Mouse (Mus musculus) lung, embryonic 16.5 days (tissue): ENCODE results near the gene Arl4a. TPM values are rescaled to one million over a fixed set of nuclear protein-coding genes. Genes with fewer than 3 reads are reported as not detected.

ENCODE experiments used
- ATAC-seq: fragments of 200-750 bp; cut with Nextera tagmentation; 2 replicates; pipeline ENCODE4 v1.8.0; 2017; ENCODE audit warnings: low read depth, mild to moderate bottlenecking, moderate library complexity
- H3K27ac ChIP-seq: fragments of 300-500 bp; sonication (generic); 2 replicates; pipeline ENCODE4 v1.5.1; 2014; ENCODE audit warnings: mild to moderate bottlenecking, control low read depth, low read length
- H3K27me3 ChIP-seq: fragments of 300-500 bp; sonication (generic); 2 replicates; pipeline ENCODE4 v1.6.1; 2014; ENCODE audit warnings: low read depth, low read length, mixed read lengths; ENCODE audit not compliant: control insufficient read depth, insufficient read depth
- H3K36me3 ChIP-seq: fragments of 300-500 bp; sonication (generic); 2 replicates; pipeline ENCODE4 v1.6.1; 2014; ENCODE audit warnings: low read length; ENCODE audit not compliant: control insufficient read depth, insufficient read depth
- H3K4me1 ChIP-seq: fragments of 300-500 bp; sonication (generic); replicated peaks from 2 replicates; pipeline ENCODE4 v1.6.1; 2014; ENCODE audit warnings: low read length, mixed read lengths; ENCODE audit not compliant: control insufficient read depth, insufficient read depth
- H3K4me2 ChIP-seq: fragments of 300-500 bp; sonication (generic); 2 replicates; pipeline ENCODE4 v1.6.1; 2014; ENCODE audit warnings: low read depth, low read length, control low read depth
- H3K4me3 ChIP-seq: fragments of 300-500 bp; sonication (generic); 2 replicates; pipeline ENCODE4 v1.5.1; 2014; ENCODE audit warnings: mild to moderate bottlenecking, low read length, control low read depth
- H3K9ac ChIP-seq: fragments of 300-500 bp; sonication (generic); 2 replicates; pipeline ENCODE4 v1.6.1; 2014; ENCODE audit warnings: low read length, control low read depth
- H3K9me3 ChIP-seq: fragments of 300-500 bp; sonication (generic); 2 replicates; pipeline ENCODE4 v1.6.1; 2016; ENCODE audit warnings: low read length; ENCODE audit not compliant: control insufficient read depth
- WGBS: fragments of 180-500 bp; shearing (Covaris S2); extraction: QIAGEN DNeasy Blood & Tissue Kit; methylation state at CpG from one replicate; pipeline ENCODE4 v1.1.7; 2014; 5-methylcytosine and 5-hydroxymethylcytosine counted together
- polyA plus RNA-seq: library from polyadenylated mRNA; unstranded; fragments of >200 nt; fragmentation: Nextera tagmentation; extraction: Ambion mirVana; gene quantifications from 2 replicates; pipeline ENCODE4 v1.2.1, GENCODE M21; 2015

The Arl4a gene
- polyA plus RNA-seq, 1 experiment from 2014 or later, result 30.9 TPM

DNA sequence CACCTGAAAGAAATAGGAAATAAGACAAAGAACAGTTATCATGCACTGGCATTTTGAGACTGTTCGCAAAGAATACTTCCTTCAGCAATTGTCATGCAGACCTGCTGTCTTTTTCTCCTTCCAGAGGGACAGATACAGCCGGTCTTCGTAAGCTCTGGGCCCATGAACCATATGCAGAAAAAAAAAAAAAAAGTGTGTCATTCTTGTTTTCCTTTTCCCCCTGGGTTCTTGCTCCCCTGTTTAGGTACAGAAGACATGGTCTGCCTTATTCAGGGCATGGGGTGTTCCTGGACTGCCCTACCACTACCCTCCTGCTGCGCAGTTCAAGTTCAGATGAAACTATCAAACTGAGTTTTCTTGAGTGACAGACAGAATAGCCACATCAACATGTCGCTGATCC lies 41.8 kb downstream of the Arl4a start:
- Histone ChIP-seq H3K9me3 (no peaks in the 10 kb centered on the region), H3K27ac (no peak overlapping the region), H3K9ac (no peak overlapping the region), H3K36me3 (no peaks in the 10 kb centered on the region), H3K4me1 (0 out of 2 replicates have a peak, but pooled peaks cover 2% of the 10 kb centered on the region), H3K4me2 (no peak overlapping the region), H3K4me3 (no peak overlapping the region), H3K27me3 (no peaks in the 10 kb centered on the region)
- WGBS, result 88% methylated on average over 5 of the region's 5 CpGs
- no peak for ATAC-seq

DNA sequence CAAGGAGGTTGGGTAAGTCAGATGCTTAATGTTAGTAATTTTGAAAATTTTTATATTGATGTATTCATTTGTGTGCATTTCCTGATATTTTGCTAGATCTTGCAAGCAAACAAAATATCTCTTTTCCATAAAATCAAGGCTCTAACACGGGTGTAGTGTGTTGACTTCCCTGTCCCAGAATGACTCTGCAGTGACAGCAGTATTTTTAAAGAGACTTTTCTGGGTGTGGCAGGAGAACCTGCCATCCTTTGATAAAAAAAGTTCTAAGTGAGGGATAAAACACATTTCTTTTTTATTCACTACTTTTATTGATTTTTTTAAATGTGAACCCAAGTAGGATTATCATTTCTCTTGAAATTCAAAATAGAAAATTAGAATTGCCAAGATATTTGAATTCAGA lies 42.2 kb downstream of the Arl4a start:
- H3K27ac ChIP-seq, result no peak overlapping the region
- H3K36me3 ChIP-seq, result no peaks in the 10 kb centered on the region
- no peak overlapping the region for H3K4me2 ChIP-seq
- H3K4me1 ChIP-seq, result 0 out of 2 replicates have a peak, but pooled peaks cover 2% of the 10 kb centered on the region
- H3K9me3 ChIP-seq, result no peaks in the 10 kb centered on the region
- WGBS, result 71% methylated on average over 1 of the region's 1 CpGs
- no peak overlapping the region for H3K4me3 ChIP-seq
- no peaks in the 10 kb centered on the region for H3K27me3 ChIP-seq
- no peak overlapping the region for H3K9ac ChIP-seq
- ATAC-seq, result no peak

DNA sequence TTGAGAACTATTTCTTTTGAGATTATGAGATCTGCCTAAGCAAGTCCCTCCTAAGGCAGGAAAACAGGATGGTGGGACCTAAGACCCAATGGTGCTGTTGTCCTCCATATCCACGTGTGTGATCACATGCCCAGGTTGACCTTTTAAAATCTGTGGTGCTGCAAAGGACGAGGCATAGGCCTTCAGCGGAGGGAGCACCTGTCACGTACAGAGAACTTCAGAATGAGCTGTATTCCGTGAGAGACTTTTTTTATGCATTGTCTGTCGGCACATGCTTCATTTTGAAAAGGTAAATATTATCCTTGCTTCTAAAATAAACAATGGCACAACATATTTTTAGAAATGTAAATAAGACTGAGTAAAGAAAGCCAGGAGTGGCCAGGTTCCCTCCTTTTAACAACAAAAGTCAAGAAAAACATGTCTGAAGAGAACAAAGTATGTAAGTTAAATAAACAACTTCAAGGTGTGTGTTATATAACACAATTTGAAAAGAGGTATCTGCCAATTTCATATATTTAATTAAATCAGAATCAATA lies 45.0 kb downstream of the Arl4a start:
- no peak overlapping the region for H3K27ac ChIP-seq
- H3K4me3 ChIP-seq, result no peak overlapping the region
- H3K36me3 ChIP-seq, result no peaks in the 10 kb centered on the region
- H3K27me3 ChIP-seq, result no peaks in the 10 kb centered on the region
- no peaks in the 10 kb centered on the region for H3K4me1 ChIP-seq
- H3K9ac ChIP-seq, result no peak overlapping the region
- WGBS, result 47% methylated on average over 6 of the region's 6 CpGs
- no peak for ATAC-seq
- no peaks in the 10 kb centered on the region for H3K9me3 ChIP-seq
- H3K4me2 ChIP-seq, result no peak overlapping the region

DNA sequence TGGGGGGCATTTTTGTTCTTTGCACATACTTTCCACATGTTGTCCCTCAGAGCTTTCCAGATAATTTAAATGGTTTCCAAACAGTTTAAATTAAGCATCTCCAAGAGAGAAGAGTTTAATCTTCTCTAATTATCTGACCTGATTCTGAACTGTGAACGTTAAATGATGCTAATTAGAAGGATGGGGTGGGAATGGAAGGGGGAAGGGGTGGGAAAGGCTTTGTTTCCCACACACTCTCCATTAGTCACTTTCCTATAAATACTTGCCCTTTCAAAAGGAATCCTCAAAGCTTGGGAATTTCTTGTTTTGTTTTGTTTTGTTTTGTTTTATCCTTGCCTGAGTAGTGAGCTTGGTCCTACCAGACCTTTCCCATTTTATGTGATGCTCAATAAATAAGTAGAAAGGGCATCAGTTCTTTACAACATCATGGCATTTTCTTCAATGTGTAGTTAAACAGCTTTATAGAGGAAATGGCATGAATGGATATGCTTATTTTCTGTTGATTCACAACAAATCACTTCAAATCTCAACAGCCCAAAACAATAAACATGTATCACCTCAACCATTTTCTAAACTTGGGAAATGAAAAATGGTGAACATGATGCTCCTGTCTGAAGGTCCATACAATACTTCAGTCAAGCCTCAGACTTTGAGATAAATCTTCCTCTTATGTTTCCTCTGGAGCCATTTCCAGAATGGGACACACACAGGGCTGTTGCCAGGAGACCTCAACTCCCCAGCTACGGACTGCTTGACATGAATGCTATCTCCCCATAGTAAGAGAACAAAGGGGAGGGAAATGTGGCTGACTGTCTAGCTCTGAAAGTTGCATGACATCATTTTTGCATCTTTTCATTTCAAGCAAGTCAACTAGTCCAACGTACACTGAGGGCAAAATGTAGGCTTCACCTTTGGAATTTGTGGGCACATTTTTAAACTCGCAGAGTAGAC lies 46.7 kb downstream of the Arl4a start:
- ATAC-seq, result no peak
- Histone ChIP-seq H3K4me3 (no peak overlapping the region), H3K4me1 (no peaks in the 10 kb centered on the region), H3K27me3 (no peaks in the 10 kb centered on the region), H3K36me3 (no peaks in the 10 kb centered on the region), H3K9me3 (no peaks in the 10 kb centered on the region), H3K9ac (no peak overlapping the region), H3K27ac (no peak overlapping the region), H3K4me2 (no peak overlapping the region)
- 67% methylated on average over 4 of the region's 4 CpGs for WGBS

DNA sequence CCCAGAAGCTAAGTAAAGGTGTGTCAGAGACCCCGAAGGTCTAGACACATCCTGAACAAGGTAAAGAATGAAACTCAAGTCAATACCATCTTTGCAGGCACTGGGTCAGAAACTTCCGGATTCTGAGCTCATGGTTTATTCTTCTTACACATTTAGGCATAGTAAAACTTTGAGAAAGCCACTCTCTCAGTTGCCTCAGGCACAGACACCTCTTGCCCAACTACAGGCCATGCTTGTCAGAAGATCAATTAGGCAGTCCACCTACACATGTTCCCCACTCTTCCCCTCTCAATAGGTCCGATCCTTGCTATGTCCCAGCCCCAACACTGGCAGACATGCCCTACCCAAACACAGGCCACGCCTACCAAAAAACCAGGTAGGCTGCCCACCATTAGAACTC lies 48.7 kb downstream of the Arl4a start:
- H3K4me1 ChIP-seq, result no peaks in the 10 kb centered on the region
- no peak overlapping the region for H3K4me3 ChIP-seq
- H3K9me3 ChIP-seq, result no peaks in the 10 kb centered on the region
- no peaks in the 10 kb centered on the region for H3K36me3 ChIP-seq
- H3K4me2 ChIP-seq, result no peak overlapping the region
- H3K9ac ChIP-seq, result no peak overlapping the region
- H3K27me3 ChIP-seq, result no peaks in the 10 kb centered on the region
- H3K27ac ChIP-seq, result no peak overlapping the region
- WGBS, result 88% methylated on average over 4 of the region's 4 CpGs
- no peak for ATAC-seq

DNA sequence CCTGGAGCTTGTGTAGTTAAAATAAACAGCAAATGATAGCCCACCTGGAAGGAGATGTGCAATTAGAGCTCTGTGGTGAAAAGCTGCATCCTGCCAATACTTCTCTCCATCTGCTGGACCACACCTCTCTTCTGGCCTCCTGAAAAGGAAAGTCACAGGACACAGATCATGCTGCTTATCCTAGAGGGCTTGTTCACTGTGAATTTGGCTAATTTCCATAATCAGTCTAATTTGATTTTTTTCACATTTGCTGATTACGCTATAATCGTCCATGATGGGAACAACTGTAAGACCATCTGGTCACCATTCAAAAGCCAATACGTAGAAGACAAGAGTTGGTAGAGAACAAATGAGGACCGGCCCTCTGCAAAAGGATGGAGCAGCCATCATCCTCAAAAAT lies 50.6 kb downstream of the Arl4a start:
- no peak for ATAC-seq
- Histone ChIP-seq H3K4me2 (no peak overlapping the region), H3K9me3 (no peaks in the 10 kb centered on the region), H3K9ac (no peak overlapping the region), H3K27ac (no peak overlapping the region), H3K4me1 (no peaks in the 10 kb centered on the region), H3K27me3 (no peaks in the 10 kb centered on the region), H3K36me3 (no peaks in the 10 kb centered on the region), H3K4me3 (no peak overlapping the region)
- WGBS, result 89% methylated on average over 4 of the region's 4 CpGs

DNA sequence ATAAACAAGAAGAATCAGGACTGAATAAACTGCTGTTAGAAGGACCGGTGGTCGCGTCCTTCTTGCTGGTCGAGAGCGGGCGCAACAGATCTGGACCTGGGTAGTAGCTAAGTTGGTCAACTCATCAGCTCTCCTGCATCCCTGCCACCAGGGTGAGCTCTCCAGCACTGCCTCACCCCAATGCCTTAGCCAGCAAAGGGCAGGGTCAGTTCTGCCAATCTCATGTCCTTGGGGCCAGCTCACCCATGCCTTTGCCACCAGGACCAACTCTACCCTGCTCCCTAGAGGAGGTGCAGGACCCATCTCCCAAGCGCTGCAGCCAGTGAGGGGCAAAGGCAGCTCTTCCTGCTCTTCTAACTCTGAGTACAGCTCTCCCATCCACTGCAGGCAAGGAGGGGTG lies 52.2 kb downstream of the Arl4a start:
- H3K4me3 ChIP-seq, result no peak overlapping the region
- WGBS, result 89% methylated on average over 7 of the region's 7 CpGs
- H3K4me2 ChIP-seq, result no peak overlapping the region
- no peak for ATAC-seq
- no peaks in the 10 kb centered on the region for H3K36me3 ChIP-seq
- no peaks in the 10 kb centered on the region for H3K4me1 ChIP-seq
- H3K9me3 ChIP-seq, result no peaks in the 10 kb centered on the region
- H3K27ac ChIP-seq, result no peak overlapping the region
- H3K9ac ChIP-seq, result no peak overlapping the region
- no peaks in the 10 kb centered on the region for H3K27me3 ChIP-seq

DNA sequence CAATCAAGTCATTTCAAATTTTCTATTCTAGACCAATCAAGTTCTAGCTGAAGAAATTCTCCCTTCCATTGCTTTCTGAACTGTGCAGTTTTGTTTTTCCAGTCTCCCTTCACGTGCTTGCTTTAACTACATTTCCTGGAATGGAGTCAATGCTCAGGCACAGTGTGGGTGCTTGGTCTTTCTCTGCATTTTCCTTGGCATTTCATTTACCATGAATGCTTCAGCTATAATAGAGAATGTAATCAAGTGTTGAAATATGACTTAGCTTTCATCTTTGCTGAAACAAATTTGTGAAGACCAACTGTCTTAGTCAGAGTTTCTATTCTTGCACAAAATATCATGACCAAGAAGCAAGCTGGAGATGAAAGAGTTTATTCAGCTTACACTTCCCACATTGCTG lies 58.0 kb downstream of the Arl4a start:
- 65% methylated on average over 1 of the region's 1 CpGs for WGBS
- no peak overlapping the region for H3K27ac ChIP-seq
- no peaks in the 10 kb centered on the region for H3K9me3 ChIP-seq
- ATAC-seq, result no peak
- H3K27me3 ChIP-seq, result no peaks in the 10 kb centered on the region
- H3K9ac ChIP-seq, result no peak overlapping the region
- no peak overlapping the region for H3K4me2 ChIP-seq
- H3K36me3 ChIP-seq, result no peaks in the 10 kb centered on the region
- no peaks in the 10 kb centered on the region for H3K4me1 ChIP-seq
- no peak overlapping the region for H3K4me3 ChIP-seq

DNA sequence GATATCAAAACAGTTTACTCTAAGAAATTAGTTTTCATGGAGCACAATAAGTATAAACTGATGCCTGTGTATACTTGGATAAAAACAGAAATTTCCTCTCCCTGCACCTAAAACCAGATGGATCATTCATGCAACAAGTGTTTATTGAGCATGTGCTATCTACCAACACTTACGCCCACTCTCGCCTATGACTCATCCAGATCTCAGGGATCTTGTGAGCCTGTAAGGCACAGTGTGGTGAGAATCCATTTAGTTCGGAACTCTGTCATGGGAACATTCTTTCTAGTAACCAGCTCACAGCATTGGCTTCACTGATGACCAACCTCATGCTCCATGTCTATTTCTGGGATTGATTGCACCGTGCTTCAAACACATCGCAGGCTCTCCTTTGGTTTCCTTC lies 58.8 kb downstream of the Arl4a start:
- WGBS, result 85% methylated on average over 5 of the region's 5 CpGs
- H3K4me2 ChIP-seq, result no peak overlapping the region
- no peak overlapping the region for H3K4me3 ChIP-seq
- no peaks in the 10 kb centered on the region for H3K4me1 ChIP-seq
- no peak overlapping the region for H3K27ac ChIP-seq
- H3K27me3 ChIP-seq, result no peaks in the 10 kb centered on the region
- no peaks in the 10 kb centered on the region for H3K36me3 ChIP-seq
- H3K9ac ChIP-seq, result no peak overlapping the region
- ATAC-seq, result no peak
- no peaks in the 10 kb centered on the region for H3K9me3 ChIP-seq
